In genomic region chr2:120187583-120187982, GRCm38 (mm10) we compare ENCODE assay signal across 18 mouse cellular contexts. TPM values are rescaled to one million over a fixed set of nuclear protein-coding genes. Genes with fewer than 3 reads are reported as not detected.
DNase-seq lines count a peak whose midpoint lies in the region; ATAC-seq and TF ChIP-seq lines count a peak whose summit lies in the region.
"Had no signal": no experiment of that assay in that cellular context is flagged by ENCODE, and none has a peak within 500 bp of the region (broad histone marks: within the 10 kb centered on the region; RNA-seq: fewer than 3 reads in every experiment).

No protein-coding gene starts in this region.

- in situ Hi-C loops in CH12.LX (cut with MboI; ENCODE audit: low pct_ligation_motif_present, low pct_unique_long_range_greater_than_20kb, low sequenced_read_pairs) = no loop called here

- H3K36me3 ChIP-seq in heart, adult 2 months (ENCODE audit: control insufficient read depth, insufficient read depth, low read length) = no peaks in the 10 kb centered on the region
- H3K36me3 ChIP-seq in liver, embryonic 14.5 days (replicated peaks; ENCODE audit: control insufficient read depth, insufficient read depth, low read depth) = no peaks in the 10 kb centered on the region
- H3K36me3 ChIP-seq in liver, embryonic 12.5 days = no peaks in the 10 kb centered on the region
- H3K36me3 ChIP-seq in CH12.LX (replicated peaks in 1 of 2; ENCODE audit: control insufficient read depth in 1 of 2, insufficient read depth in 1 of 2, low read length in 1 of 2) = no peaks in the 10 kb centered on the region
- no peaks in the 10 kb centered on the region for H3K36me3 ChIP-seq in embryonic facial prominence, embryonic 10.5 days (replicated peaks)
- H3K36me3 ChIP-seq: embryonic facial prominence, embryonic 15.5 days; neural tube, embryonic 13.5 days had no signal

- TF ChIP-seq RAD21 in CH12.LX (IDR thresholded peaks at IDR 0.05; ENCODE audit: low read depth, low read length) = peak; percentile 46

- 94% methylated on average over 1 of the region's 1 CpGs for WGBS in heart, adult 2 months
- 68% methylated on average over 1 of the region's 1 CpGs for WGBS in liver, embryonic 14.5 days (ENCODE audit: insufficient replicate concordance)
- WGBS in liver, embryonic 12.5 days (ENCODE audit: insufficient replicate concordance) = 71% methylated on average over 1 of the region's 1 CpGs
- WGBS in embryonic facial prominence, embryonic 10.5 days = 89% methylated on average over 1 of the region's 1 CpGs

- no peaks in the 10 kb centered on the region for H3K27me3 ChIP-seq in heart, adult 2 months (ENCODE audit: control insufficient read depth, insufficient read depth, low read length)
- H3K27me3 ChIP-seq in liver, embryonic 14.5 days (ENCODE audit: control insufficient read depth, insufficient read depth, low read length) = no peaks in the 10 kb centered on the region
- H3K27me3 ChIP-seq in liver, embryonic 12.5 days (replicated peaks) = 0 out of 2 replicates have a peak, but pooled peaks cover 3% of the 10 kb centered on the region
- peaks cover 35% of the 10 kb centered on the region for H3K27me3 ChIP-seq in CH12.LX (replicated peaks)
- H3K27me3 ChIP-seq in embryonic facial prominence, embryonic 10.5 days (replicated peaks; ENCODE audit: low read depth, poor library complexity, severe bottlenecking) = no peaks in the 10 kb centered on the region
- H3K27me3 ChIP-seq: embryonic facial prominence, embryonic 15.5 days; forebrain, embryonic 13.5 days; neural tube, embryonic 13.5 days had no signal

- H3K4me1 ChIP-seq in heart, adult 2 months (ENCODE audit: control insufficient read depth, insufficient read depth, low read length) = no peaks in the 10 kb centered on the region
- H3K4me1 ChIP-seq in liver, embryonic 14.5 days (replicated peaks; ENCODE audit: control insufficient read depth in 2 of 2, insufficient read depth in 2 of 2, low read length in 1 of 2) = no peaks in the 10 kb centered on the region
- H3K4me1 ChIP-seq in liver, embryonic 12.5 days = no peaks in the 10 kb centered on the region
- no peaks in the 10 kb centered on the region for H3K4me1 ChIP-seq in CH12.LX (ENCODE audit: control insufficient read depth in 1 of 2, insufficient read depth in 2 of 2)
- 0 out of 2 replicates have a peak, but pooled peaks cover 2% of the 10 kb centered on the region for H3K4me1 ChIP-seq in embryonic facial prominence, embryonic 10.5 days
- H3K4me1 ChIP-seq: embryonic facial prominence, embryonic 15.5 days; forebrain, embryonic 13.5 days; neural tube, embryonic 13.5 days had no signal

- H3K79me2 ChIP-seq in heart, adult 2 months (replicated peaks; ENCODE audit: control insufficient read depth, insufficient read depth, low read length) = no peaks in the 10 kb centered on the region
- no peaks in the 10 kb centered on the region for H3K79me2 ChIP-seq in CH12.LX (replicated peaks; ENCODE audit: control insufficient read depth, extremely low read depth, insufficient read depth, poor library complexity, severe bottlenecking)

- no peak for ATAC-seq in liver, embryonic 14.5 days (ENCODE audit: insufficient read depth)
- no peak for ATAC-seq in liver, embryonic 12.5 days
- ATAC-seq: forebrain, embryonic 13.5 days had no signal

- no peak for TF ChIP-seq POLR2A in heart, adult 2 months (IDR thresholded peaks at IDR 0.05; ENCODE audit: insufficient read depth, low read depth, low read length)
- TF ChIP-seq POLR2A in CH12.LX (IDR thresholded peaks at IDR 0.05; ENCODE audit: low read depth, low read length) = no peak

- peak; percentile 41 for TF ChIP-seq CTCF in heart, adult 2 months (IDR thresholded peaks at IDR 0.05)
- peak; percentile 56; the same call in 1 of the 2 replicates for TF ChIP-seq CTCF in liver, embryonic 14.5 days (IDR thresholded peaks at IDR 0.05; ENCODE audit: low read depth)
- TF ChIP-seq CTCF in CH12.LX (conservative IDR thresholded peaks at IDR 0.05 in 1 of 2, IDR thresholded peaks at IDR 0.05 in 1 of 2; ENCODE audit: low read depth in 2 of 2, low read length in 2 of 2) = peak; percentile 19 to 57; a peak in 3 of 4 replicates

- dilution Hi-C loops in CH12.LX (cut with MboI; ENCODE audit: extremely low pct_ligation_motif_present, extremely low pct_unique_long_range_greater_than_20kb, low sequenced_read_pairs) = no loop called here

- no peak for DNase-seq in heart, adult 2 months
- DNase-seq in heart, postnatal 14 days = no peak
- no peak for DNase-seq in liver, embryonic 14.5 days (ENCODE audit: low read depth in 3 of 3, low spot score in 3 of 3)
- no peak for DNase-seq in CH12.LX (ENCODE audit: extremely low read depth)
- DNase-seq in c-Kit-positive CD71-negative TER-119-negative erythroid progenitor cells, embryonic 14.5 days (ENCODE audit: low read depth) = peak; percentile 12
- no peak for DNase-seq in cerebellum, adult 8-10 months
- DNase-seq in embryonic facial prominence, embryonic 10.5 days (ENCODE audit: low spot score) = no peak
- DNase-seq: adrenal gland, adult 8-10 months; cerebellum, postnatal 36 days; heart, postnatal 4 days; kidney, adult 8-10 months had no signal

- no peak overlapping the region for H3K4me3 ChIP-seq in heart, adult 2 months
- H3K4me3 ChIP-seq in liver, embryonic 14.5 days (ENCODE audit: insufficient read depth in 1 of 2, low read depth in 2 of 2, low read length in 2 of 2) = no peak overlapping the region
- no peak overlapping the region for H3K4me3 ChIP-seq in liver, embryonic 12.5 days
- no peak overlapping the region for H3K4me3 ChIP-seq in CH12.LX (replicated peaks in 1 of 3; ENCODE audit: low read depth in 2 of 3, low read length in 2 of 3, poor library complexity in 1 of 3)
- no peak overlapping the region for H3K4me3 ChIP-seq in embryonic facial prominence, embryonic 10.5 days
- H3K4me3 ChIP-seq: embryonic facial prominence, embryonic 15.5 days; forebrain, embryonic 13.5 days; neural tube, embryonic 13.5 days had no signal

- intact Hi-C loops in heart, adult 2 months (cut with DNase I) = no loop called here
- intact Hi-C loops in heart, postnatal 14 days (cut with DNase I) = no loop called here

- no peaks in the 10 kb centered on the region for H3K9me3 ChIP-seq in liver, embryonic 14.5 days (ENCODE audit: control insufficient read depth, low read length)
- H3K9me3 ChIP-seq in liver, embryonic 12.5 days (replicated peaks) = no peaks in the 10 kb centered on the region
- H3K9me3 ChIP-seq in CH12.LX (replicated peaks; ENCODE audit: low read length) = peaks cover 11% of the 10 kb centered on the region
- H3K9me3 ChIP-seq in embryonic facial prominence, embryonic 10.5 days = no peaks in the 10 kb centered on the region
- H3K9me3 ChIP-seq: forebrain, embryonic 13.5 days; neural tube, embryonic 13.5 days had no signal

- H3K4me2 ChIP-seq in liver, embryonic 14.5 days (ENCODE audit: low read depth) = no peak overlapping the region
- H3K4me2 ChIP-seq in liver, embryonic 12.5 days = no peak overlapping the region
- H3K4me2 ChIP-seq in CH12.LX (ENCODE audit: insufficient read depth, low read depth, poor library complexity, severe bottlenecking) = no peak overlapping the region
- H3K4me2 ChIP-seq: embryonic facial prominence, embryonic 15.5 days; forebrain, embryonic 13.5 days; neural tube, embryonic 13.5 days had no signal

- TF ChIP-seq EP300 in heart, adult 2 months (IDR thresholded peaks at IDR 0.05; ENCODE audit: insufficient read depth, low read depth, low read length) = no peak
- no peak for TF ChIP-seq EP300 in liver, embryonic 14.5 days (IDR thresholded peaks at IDR 0.05; ENCODE audit: low read depth)
- TF ChIP-seq EP300 in CH12.LX (IDR thresholded peaks at IDR 0.05; ENCODE audit: low read length) = no peak

- H3K27ac ChIP-seq in heart, adult 2 months = no peak overlapping the region
- no peak overlapping the region for H3K27ac ChIP-seq in liver, embryonic 14.5 days
- no peak overlapping the region for H3K27ac ChIP-seq in liver, embryonic 12.5 days
- H3K27ac ChIP-seq in CH12.LX (ENCODE audit: insufficient read depth, low read depth) = no peak overlapping the region
- H3K27ac ChIP-seq in embryonic facial prominence, embryonic 10.5 days (replicated peaks) = no peak overlapping the region
- H3K27ac ChIP-seq: embryonic facial prominence, embryonic 15.5 days; forebrain, embryonic 13.5 days; macrophage; neural tube, embryonic 13.5 days had no signal

- no peak overlapping the region for H3K9ac ChIP-seq in heart, adult 2 months (ENCODE audit: low read depth, low read length)
- H3K9ac ChIP-seq in liver, embryonic 14.5 days (replicated peaks) = no peak overlapping the region
- no peak overlapping the region for H3K9ac ChIP-seq in liver, embryonic 12.5 days
- H3K9ac ChIP-seq in CH12.LX (ENCODE audit: insufficient read depth, low read depth) = no peak overlapping the region
- H3K9ac ChIP-seq: embryonic facial prominence, embryonic 15.5 days; forebrain, embryonic 13.5 days; neural tube, embryonic 13.5 days had no signal

TF ChIP-seq in CH12.LX, 34 proteins besides CTCF, POLR2A, EP300 and RAD21 (continues in another document):
- TF ChIP-seq USF1 (IDR thresholded peaks at IDR 0.05; ENCODE audit: low read depth, low read length) (no peak), MAX (IDR thresholded peaks at IDR 0.05; ENCODE audit: low read length) (no peak), GABPA (IDR thresholded peaks at IDR 0.05; ENCODE audit: insufficient replicate concordance, low read depth, low read length) (no peak), UBTF (IDR thresholded peaks at IDR 0.05; ENCODE audit: low read depth, low read length) (no peak)

RNA-seq across cellular contexts. Expression of gene Ehd4, which starts 33.2 kb away (rescaled TPM):
- 100 to 1,000 TPM; 330 to 373 TPM for total RNA-seq in heart, adult 2 months (2021)
- 213 and 279 TPM in 2 replicates for polyA plus RNA-seq in heart, adult 2 months (2012; rRNA removed)
- total RNA-seq in heart, postnatal 14 days (2021) = 100 to 1,000 TPM; 439 to 440 TPM
- 4.7 and 6.8 TPM in 2 replicates for polyA plus RNA-seq in liver, embryonic 14.5 days (2012; rRNA removed)
- 15.9 and 17.2 TPM in 2 replicates for polyA plus RNA-seq in liver, embryonic 14.5 days (2014; fragmentation: Nextera tagmentation; extraction: Ambion mirVana)
- 27.2 and 28.7 TPM in 2 replicates for polyA plus RNA-seq in liver, embryonic 12.5 days (2016; fragmentation: Nextera tagmentation; extraction: Ambion mirVana)
- 8.1 and 9.2 TPM in 2 replicates for total RNA-seq in CH12.LX (2012; rRNA removed)
- total RNA-seq in CH12.LX (2014; rRNA removed) = 9.6 and 9.8 TPM in 2 replicates
- 22.9 and 27.7 TPM in 2 replicates for polyA plus RNA-seq in CH12.LX (2012; ENCODE audit: insufficient read length, low read depth)
- polyA plus RNA-seq in embryonic facial prominence, embryonic 10.5 days (2016; fragmentation: Nextera tagmentation; extraction: Ambion mirVana) = 25.9 and 26.3 TPM in 2 replicates

RNA-seq across cellular contexts. Expression of gene Pla2g4e, which starts 57.6 kb away (rescaled TPM):
- total RNA-seq in heart, adult 2 months (2021) = 1 to 10 TPM; 3.5 to 4.0 TPM
- 5.9 and 8.4 TPM in 2 replicates for polyA plus RNA-seq in heart, adult 2 months (2012; rRNA removed)
- 1 to 10 TPM; 3.6 to 3.8 TPM for total RNA-seq in heart, postnatal 14 days (2021)
- polyA plus RNA-seq in liver, embryonic 14.5 days (2012; rRNA removed) = not detected in 2 replicates
- polyA plus RNA-seq in liver, embryonic 14.5 days (2014; fragmentation: Nextera tagmentation; extraction: Ambion mirVana) = not detected in 2 replicates
- polyA plus RNA-seq in liver, embryonic 12.5 days (2016; fragmentation: Nextera tagmentation; extraction: Ambion mirVana) = not detected in 2 replicates
- not detected in 2 replicates for total RNA-seq in CH12.LX (2012; rRNA removed)
- total RNA-seq in CH12.LX (2014; rRNA removed) = not detected in 2 replicates
- not detected in 2 replicates for polyA plus RNA-seq in CH12.LX (2012; ENCODE audit: insufficient read length, low read depth)
- not detected in 2 replicates for polyA plus RNA-seq in embryonic facial prominence, embryonic 10.5 days (2016; fragmentation: Nextera tagmentation; extraction: Ambion mirVana)
- total RNA-seq: liver, adult 2 months had no signal
- polyA plus RNA-seq: liver, adult 2 months; macrophage; spleen, adult 2 months had no signal
